Mouse (Mus musculus) ovary, postnatal 10 days (tissue): ENCODE measurements at regions not wholly inside any gene's neighbourhood (a gene's known extent, or its start where the extent isn't known, plus 50 kb on each side); places are given as distances from the start of the nearest gene placed in this dataset.

Experiments used
- DNase-seq: peaks from one replicate; pipeline ENCODE4 v3.0.0; 2022; ENCODE audit warnings: low spot score

- no peak for DNase-seq
Measured at GRCm38 (mm10) chr2:172776485-172776884, 163.6 kb downstream of the Bmp7 start.

GRCm38 (mm10) chr2:172777774-172778173, 162.3 kb downstream of the Bmp7 start:
- DNase-seq = no peak

GRCm38 (mm10) chr2:172779096-172779495, 161.0 kb downstream of the Bmp7 start:
- DNase-seq = no peak

GRCm38 (mm10) chr2:172782686-172783085, 157.4 kb downstream of the Bmp7 start:
- DNase-seq = no peak

GRCm38 (mm10) chr2:172786297-172786696, 153.8 kb downstream of the Bmp7 start:
- no peak for DNase-seq

GRCm38 (mm10) chr2:172787203-172787944, 152.7 kb downstream of the Bmp7 start:
- DNase-seq = no peak

GRCm38 (mm10) chr2:172789260-172789659, 150.9 kb downstream of the Bmp7 start:
- DNase-seq = no peak

- DNase-seq = no peak
Measured at GRCm38 (mm10) chr2:172792555-172792954, 147.6 kb downstream of the Bmp7 start.

- DNase-seq = no peak
Measured at GRCm38 (mm10) chr2:172793991-172794390, 146.1 kb downstream of the Bmp7 start.

GRCm38 (mm10) chr2:172794771-172795170, 145.3 kb downstream of the Bmp7 start:
- DNase-seq = no peak

GRCm38 (mm10) chr2:172796104-172796503, 144.0 kb downstream of the Bmp7 start:
- DNase-seq = no peak

GRCm38 (mm10) chr2:172796955-172797354, 143.2 kb downstream of the Bmp7 start:
- no peak for DNase-seq

- no peak for DNase-seq
Measured at GRCm38 (mm10) chr2:172799951-172800350, 140.2 kb downstream of the Bmp7 start.

- DNase-seq = no peak
Measured at GRCm38 (mm10) chr2:172800801-172801200, 139.3 kb downstream of the Bmp7 start.

GRCm38 (mm10) chr2:172801804-172802203, 138.3 kb downstream of the Bmp7 start:
- no peak for DNase-seq

GRCm38 (mm10) chr2:172807446-172807845, 132.7 kb downstream of the Bmp7 start:
- DNase-seq = no peak

GRCm38 (mm10) chr2:172809306-172809705, 130.8 kb downstream of the Bmp7 start:
- no peak for DNase-seq

GRCm38 (mm10) chr2:172813319-172813718, 126.8 kb downstream of the Bmp7 start:
- no peak for DNase-seq

GRCm38 (mm10) chr2:172813906-172814305, 126.2 kb downstream of the Bmp7 start:
- no peak for DNase-seq

- no peak for DNase-seq
Measured at GRCm38 (mm10) chr2:172815146-172815545, 125.0 kb downstream of the Bmp7 start.

GRCm38 (mm10) chr2:172817058-172817745, 122.9 kb downstream of the Bmp7 start:
- DNase-seq = no peak
